Mouse (Mus musculus) embryonic stem cell, embryonic (primary cell): Measurements from ENCODE around the gene Krt5.

Source experiments
- CTCF ChIA-PET, 4 experiments: fragments of 300-600 bp in 2 of 4; fragments of 350-600 bp in 2 of 4; sonication (Branson Sonifier 250); formaldehyde crosslinking; loops; one replicate each; lab custom pipeline; 2022; ENCODE audit warnings: inconsistent platforms in 2 of 4; lab: Charles Lee
- POLR2A ChIA-PET, 4 experiments: fragments of 300-600 bp in 2 of 4; fragments of 350-600 bp in 2 of 4; sonication (Branson Sonifier 250); formaldehyde crosslinking; loops; one replicate each; lab custom pipeline; 2022; ENCODE audit warnings: antibody characterized with exemption in 4 of 4, inconsistent platforms in 1 of 4; lab: Charles Lee

Gene Krt5

GRCm38 (mm10) chr15:101675978-101676377 is 36.7 kb downstream of the Krt5 start:
- CTCF ChIA-PET = interaction anchor here in 1 of 4 experiments (0.9 kb wide), 1 partner anchor 298 kb away, joined by 4 read pairs; no protein-coding TSS in a partner anchor
- POLR2A ChIA-PET = no interaction called here
